ENCODE assay signal across 8 mouse cellular contexts in the genomic region with DNA sequence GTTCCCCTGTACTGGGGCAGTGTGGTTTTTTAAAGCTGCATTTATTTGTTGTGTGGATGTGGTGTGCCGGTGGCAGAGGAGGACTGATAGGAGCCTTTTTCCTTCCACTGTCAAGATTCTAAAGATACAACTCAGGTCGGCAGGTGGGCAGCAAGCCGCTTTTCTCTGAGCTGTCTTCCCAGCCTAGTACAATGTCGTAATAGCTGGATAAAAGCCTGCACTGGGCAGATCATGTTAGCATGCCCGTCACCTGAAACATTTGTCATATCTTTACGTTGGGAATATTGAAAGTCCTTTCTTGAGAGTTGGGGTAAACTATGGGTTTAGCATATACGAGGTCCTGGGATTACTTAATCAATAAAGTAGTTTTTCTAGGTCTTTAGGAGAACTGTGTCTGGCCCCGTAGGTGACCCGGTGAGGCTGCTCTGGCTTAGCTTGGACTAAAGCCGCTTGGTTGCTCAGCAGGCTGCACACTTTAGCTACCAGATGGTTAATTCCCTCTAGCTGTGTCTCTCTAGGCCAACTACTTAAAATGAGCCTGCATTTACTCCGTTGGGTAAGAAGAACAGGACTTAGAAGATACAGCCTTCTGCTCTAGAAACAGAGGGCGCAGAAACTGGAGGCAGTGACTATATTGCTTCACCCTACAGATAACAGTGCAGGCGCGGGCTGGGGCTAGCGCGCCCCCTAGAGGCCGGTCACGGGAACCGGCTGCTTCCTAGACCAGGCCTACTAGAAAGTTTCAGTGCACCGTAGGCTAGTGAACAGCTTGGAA. TPM values are rescaled to one million over a fixed set of nuclear protein-coding genes. Genes with fewer than 3 reads are reported as not detected.
DNase-seq lines count a peak whose midpoint lies in the region; ATAC-seq and TF ChIP-seq lines count a peak whose summit lies in the region.

No protein-coding gene starts in this region.

- peak; percentile 70 for DNase-seq in ES-CJ7 (ENCODE audit: low read depth, low spot score)
- DNase-seq in c-Kit-negative CD71-positive TER-119-positive erythroid progenitor cells, embryonic 14.5 days (ENCODE audit: low read depth, low spot score), result peak; percentile 33
- DNase-seq in forebrain, embryonic 11.5 days (ENCODE audit: low spot score), result peak; percentile 89
- DNase-seq in layer of hippocampus, adult 8-10 months (ENCODE audit: low spot score in 2 of 2), result peak; percentile 15 to 73
- peak; percentile 85 for DNase-seq in lung, postnatal 0 days (ENCODE audit: low spot score)
- peak; percentile 92 for DNase-seq in retina, embryonic 14.5 days (ENCODE audit: low spot score)
- peak; percentile 72 for DNase-seq in thymus, postnatal 36 days

- no peaks in the 10 kb centered on the region for H3K36me3 ChIP-seq in forebrain, embryonic 11.5 days (ENCODE audit: control insufficient read depth, insufficient read depth, low read length)
- no peaks in the 10 kb centered on the region for H3K36me3 ChIP-seq in heart, embryonic 15.5 days
- H3K36me3 ChIP-seq in lung, postnatal 0 days (ENCODE audit: insufficient read depth, low read length), result no peaks in the 10 kb centered on the region

- no peak overlapping the region for H3K4me3 ChIP-seq in forebrain, embryonic 11.5 days (ENCODE audit: low read depth, low read length)
- H3K4me3 ChIP-seq in heart, embryonic 15.5 days, result no peak overlapping the region
- H3K4me3 ChIP-seq in lung, postnatal 0 days (ENCODE audit: low read depth, low read length), result no peak overlapping the region

- H3K27me3 ChIP-seq in forebrain, embryonic 11.5 days (ENCODE audit: control insufficient read depth, insufficient read depth, low read length), result no peaks in the 10 kb centered on the region
- H3K27me3 ChIP-seq in heart, embryonic 15.5 days, result no peaks in the 10 kb centered on the region
- H3K27me3 ChIP-seq in lung, postnatal 0 days (replicated peaks; ENCODE audit: insufficient read depth, low read length), result no peaks in the 10 kb centered on the region

- peak; percentile 95 for TF ChIP-seq CTCF in lung, postnatal 0 days (IDR thresholded peaks at IDR 0.05)

- ATAC-seq in forebrain, embryonic 11.5 days (replicated peaks; ENCODE audit: low FRiP score), result peak; percentile 67; the same call in 1 of the 2 replicates
- ATAC-seq in heart, embryonic 15.5 days (replicated peaks; ENCODE audit: insufficient number of reproducible peaks, insufficient read depth, low FRiP score, low read depth), result peak; percentile 82; the same call in 1 of the 2 replicates
- peak; percentile 85 for ATAC-seq in lung, postnatal 0 days

- H3K4me2 ChIP-seq in forebrain, embryonic 11.5 days (ENCODE audit: low read depth, low read length, severe bottlenecking), result no peak overlapping the region
- H3K4me2 ChIP-seq in heart, embryonic 15.5 days, result no peak overlapping the region
- no peak overlapping the region for H3K4me2 ChIP-seq in lung, postnatal 0 days (replicated peaks; ENCODE audit: low read depth, low read length)

- no peak for TF ChIP-seq EP300 in lung, postnatal 0 days (IDR thresholded peaks at IDR 0.05)

- no peak overlapping the region for H3K9ac ChIP-seq in forebrain, embryonic 11.5 days (ENCODE audit: low read length)
- no peak overlapping the region for H3K9ac ChIP-seq in heart, embryonic 15.5 days
- no peak overlapping the region for H3K9ac ChIP-seq in lung, postnatal 0 days (replicated peaks; ENCODE audit: low read depth)

- 44% methylated on average over 20 of the region's 20 CpGs for WGBS in forebrain, embryonic 11.5 days
- WGBS in heart, embryonic 15.5 days, result 44% methylated on average over 20 of the region's 20 CpGs
- WGBS in lung, postnatal 0 days, result 46% methylated on average over 20 of the region's 20 CpGs

- H3K9me3 ChIP-seq in forebrain, embryonic 11.5 days (ENCODE audit: control insufficient read depth, low read length), result no peaks in the 10 kb centered on the region
- H3K9me3 ChIP-seq in heart, embryonic 15.5 days (replicated peaks), result no peaks in the 10 kb centered on the region
- H3K9me3 ChIP-seq in lung, postnatal 0 days (ENCODE audit: low read length), result no peaks in the 10 kb centered on the region

- H3K27ac ChIP-seq in forebrain, embryonic 11.5 days (ENCODE audit: low read depth, low read length), result no peak overlapping the region
- no peak overlapping the region for H3K27ac ChIP-seq in heart, embryonic 15.5 days
- H3K27ac ChIP-seq in lung, postnatal 0 days (ENCODE audit: low read length), result no peak overlapping the region

- no peaks in the 10 kb centered on the region for H3K4me1 ChIP-seq in forebrain, embryonic 11.5 days (replicated peaks; ENCODE audit: control insufficient read depth, insufficient read depth, low read length)
- H3K4me1 ChIP-seq in heart, embryonic 15.5 days (replicated peaks), result no peaks in the 10 kb centered on the region
- no peaks in the 10 kb centered on the region for H3K4me1 ChIP-seq in lung, postnatal 0 days (ENCODE audit: insufficient read depth, low read depth, low read length)

RNA-seq across cellular contexts. Expression of a gene that starts 58.2 kb away (rescaled TPM):
- polyA plus RNA-seq in forebrain, embryonic 11.5 days (2014; fragmentation: Nextera tagmentation; extraction: Ambion mirVana), result 106 and 107 TPM in 2 replicates
- polyA plus RNA-seq in heart, embryonic 15.5 days (2015; fragmentation: Nextera tagmentation; extraction: Ambion mirVana), result 26.2 and 29.7 TPM in 2 replicates
- total RNA-seq in layer of hippocampus, adult 8-10 months (2022), result 10 to 100 TPM; 67.0 to 79.4 (median 71.3) TPM
- polyA plus RNA-seq in lung, postnatal 0 days (2015; fragmentation: Nextera tagmentation; extraction: Ambion mirVana), result 14.8 and 16.4 TPM in 2 replicates

RNA-seq across cellular contexts. Expression of a gene that starts 58.8 kb away (rescaled TPM):
- 15.8 and 16.6 TPM in 2 replicates for polyA plus RNA-seq in forebrain, embryonic 11.5 days (2014; fragmentation: Nextera tagmentation; extraction: Ambion mirVana)
- 23.1 and 24.5 TPM in 2 replicates for polyA plus RNA-seq in heart, embryonic 15.5 days (2015; fragmentation: Nextera tagmentation; extraction: Ambion mirVana)
- total RNA-seq in layer of hippocampus, adult 8-10 months (2022), result 10 to 100 TPM; 45.9 to 52.8 (median 49.5) TPM
- 21.6 and 21.7 TPM in 2 replicates for polyA plus RNA-seq in lung, postnatal 0 days (2015; fragmentation: Nextera tagmentation; extraction: Ambion mirVana)

Comparison
In these comparisons a context has a peak if more than half of its experiments do, and no peak if none do; other contexts are left out.
1. DNase-seq: peak in every context shown above with its lines; median percentile 92 in retina, embryonic 14.5 days; 89 in forebrain, embryonic 11.5 days; 85 in lung, postnatal 0 days; 72 in thymus, postnatal 36 days; 70 in ES-CJ7; 44 in layer of hippocampus, adult 8-10 months; 33 in c-Kit-negative CD71-positive TER-119-positive erythroid progenitor cells, embryonic 14.5 days.